Mouse (Mus musculus): ENCODE results near the gene Slc13a5. TPM values are rescaled to one million over a fixed set of nuclear protein-coding genes. Genes with fewer than 3 reads are reported as not detected.

Gene Slc13a5
- 1 to 10 TPM; 6.2 to 9.8 (median 7.9) TPM for total RNA-seq (2022)

DNA sequence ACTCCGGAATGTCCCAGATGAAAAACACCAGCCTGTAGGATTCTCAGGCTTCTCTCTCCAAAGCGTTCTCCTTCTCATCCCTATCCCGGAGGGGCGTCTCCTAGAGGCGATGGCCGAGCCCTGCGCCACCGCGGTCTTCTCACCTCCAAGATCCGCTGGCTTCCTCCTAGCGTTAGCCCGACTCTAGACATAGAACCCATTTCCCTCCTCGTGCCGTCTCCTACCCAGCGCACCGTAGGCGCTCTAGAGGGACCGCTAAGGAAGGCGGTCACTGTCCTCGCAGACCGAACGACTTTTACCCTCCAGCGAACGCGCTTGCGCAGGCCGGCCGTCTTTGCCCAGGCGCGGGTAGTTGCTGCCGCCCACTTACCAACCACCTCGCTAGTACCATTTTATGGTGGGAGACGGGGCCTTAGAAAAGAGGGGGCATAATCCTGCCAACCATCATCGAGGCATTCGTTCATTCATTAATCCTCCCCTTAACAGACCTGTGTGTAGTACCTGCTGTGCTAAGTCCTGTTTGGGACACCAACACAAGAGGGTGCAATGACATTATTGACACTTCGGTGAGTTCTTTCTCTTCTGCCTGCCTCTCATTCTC, at the start of gene Slc13a5:
Gene Slc13a5, minus strand, starts transcription at position 263 of the 601 bp plus-strand sequence.
- no peak for DNase-seq (ENCODE audit: low spot score in 2 of 2)

- DNase-seq (ENCODE audit: low spot score in 2 of 2), result peak; percentile 30 to 33
Observed at GRCm38 (mm10) chr11:72314151-72314895, 47.3 kb upstream of the Slc13a5 start, which contains the start of gene Fbxo39. Fbxo39 (plus strand) TSS chr11:72314444.

GRCm38 (mm10) chr11:72311355-72312001, 44.5 kb upstream of the Slc13a5 start:
- DNase-seq (ENCODE audit: low spot score in 2 of 2), result no peak

- DNase-seq (ENCODE audit: low spot score in 2 of 2), result no peak
Observed at GRCm38 (mm10) chr11:72310491-72310890, 43.5 kb upstream of the Slc13a5 start.

- DNase-seq (ENCODE audit: low spot score in 2 of 2), result no peak
Observed at GRCm38 (mm10) chr11:72308982-72309381, 42.0 kb upstream of the Slc13a5 start.

DNA sequence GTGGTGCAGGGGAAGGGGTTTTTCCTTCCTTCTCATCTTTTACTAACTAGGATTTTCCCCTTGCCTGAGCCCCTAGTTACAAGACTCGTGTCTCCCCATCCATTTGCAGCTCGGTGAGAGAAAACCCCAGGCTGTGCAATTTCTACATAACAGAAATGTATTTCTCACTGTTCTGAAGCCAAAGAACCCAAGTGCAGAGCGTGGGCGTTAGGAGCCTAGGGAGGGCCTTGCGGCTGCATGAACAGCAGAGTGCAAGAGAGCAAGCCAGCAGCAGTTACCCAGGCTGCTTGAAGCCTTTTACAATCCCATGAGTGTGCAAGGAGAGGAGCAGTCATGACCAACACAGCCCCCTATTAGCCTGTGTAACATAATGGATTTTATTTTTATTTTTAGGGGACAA, 40.4 kb upstream of the Slc13a5 start:
- no peak for DNase-seq (ENCODE audit: low spot score in 2 of 2)

- DNase-seq (ENCODE audit: low spot score in 2 of 2), result peak; percentile 79 to 84
Observed at GRCm38 (mm10) chr11:72302230-72302629, 35.2 kb upstream of the Slc13a5 start.

GRCm38 (mm10) chr11:72301334-72301733, 34.3 kb upstream of the Slc13a5 start, which contains the start of gene Xaf1:
Xaf1 (plus strand) TSS chr11:72301629.
- no peak for DNase-seq (ENCODE audit: low spot score in 2 of 2)

DNA sequence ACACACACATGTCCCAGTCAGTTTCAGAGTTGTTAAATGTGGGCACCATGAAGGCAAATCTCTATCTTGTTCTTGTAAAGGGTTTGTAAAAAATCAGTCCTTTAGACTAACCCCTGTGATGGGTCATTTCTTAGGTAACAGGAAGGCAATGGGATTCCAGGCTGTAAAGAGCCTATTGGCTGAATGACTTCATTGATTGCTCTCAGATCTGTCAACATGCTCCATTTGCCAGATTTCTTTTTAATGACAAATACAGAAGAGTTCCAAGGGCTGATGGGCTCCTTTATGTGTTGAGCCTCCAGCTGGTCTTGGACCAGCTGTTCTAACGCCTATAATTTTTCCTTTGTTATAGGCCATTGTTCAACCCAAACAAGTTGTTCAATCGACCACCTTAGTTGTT, 26.1 kb upstream of the Slc13a5 start:
- no peak for DNase-seq (ENCODE audit: low spot score in 2 of 2)

DNA sequence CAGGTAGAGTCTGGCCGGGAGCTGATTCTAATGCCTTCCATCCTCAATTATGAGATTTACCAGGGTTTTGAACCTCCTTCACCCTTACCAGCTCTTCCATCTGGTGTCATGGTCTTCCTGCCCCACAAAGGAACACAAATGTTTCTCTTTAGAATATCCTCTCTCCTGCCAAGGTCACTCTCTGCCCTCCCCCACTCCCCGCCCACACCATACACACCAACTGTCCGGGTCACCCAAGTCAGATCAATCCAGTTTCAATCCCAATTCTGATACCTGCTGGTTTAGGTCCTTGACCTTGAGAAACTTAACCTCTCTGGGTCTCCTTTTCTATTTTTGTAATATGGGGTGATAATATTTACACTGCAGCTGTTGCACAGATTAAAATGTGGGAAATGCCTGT, 20.5 kb upstream of the Slc13a5 start:
- DNase-seq (ENCODE audit: low spot score in 2 of 2), result no peak

- no peak for DNase-seq (ENCODE audit: low spot score in 2 of 2)
Observed at GRCm38 (mm10) chr11:72287126-72287525, 20.1 kb upstream of the Slc13a5 start.

GRCm38 (mm10) chr11:72286651-72287050, 19.6 kb upstream of the Slc13a5 start:
- DNase-seq (ENCODE audit: low spot score in 2 of 2), result no peak

DNA sequence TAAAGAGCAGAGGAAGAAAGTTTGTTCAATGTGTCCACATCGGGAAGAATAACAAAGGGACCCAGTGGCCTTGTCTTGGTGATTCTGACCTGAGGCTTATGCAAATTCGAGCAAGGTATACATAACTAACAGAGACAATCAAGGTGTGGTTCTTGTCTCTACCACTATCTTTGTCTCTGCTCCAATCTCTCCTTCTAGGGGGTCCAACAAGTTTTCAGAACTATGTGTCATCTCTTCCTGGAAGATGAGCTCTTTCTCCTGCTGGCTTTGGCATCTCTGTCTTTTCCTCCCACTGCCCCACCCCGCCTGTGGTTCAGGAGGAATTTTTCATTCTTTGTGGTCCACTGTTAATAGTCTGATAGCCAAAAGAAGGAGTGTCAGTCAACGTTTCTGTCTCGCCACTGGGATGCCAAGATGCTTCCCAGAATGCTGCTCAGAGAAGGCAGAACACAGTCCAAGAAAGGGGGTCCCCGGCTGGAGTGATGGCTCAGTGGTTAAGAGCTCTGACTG, 19.0 kb upstream of the Slc13a5 start:
- no peak for DNase-seq (ENCODE audit: low spot score in 2 of 2)

GRCm38 (mm10) chr11:72284532-72285182, 17.6 kb upstream of the Slc13a5 start:
- DNase-seq (ENCODE audit: low spot score in 2 of 2), result no peak

DNA sequence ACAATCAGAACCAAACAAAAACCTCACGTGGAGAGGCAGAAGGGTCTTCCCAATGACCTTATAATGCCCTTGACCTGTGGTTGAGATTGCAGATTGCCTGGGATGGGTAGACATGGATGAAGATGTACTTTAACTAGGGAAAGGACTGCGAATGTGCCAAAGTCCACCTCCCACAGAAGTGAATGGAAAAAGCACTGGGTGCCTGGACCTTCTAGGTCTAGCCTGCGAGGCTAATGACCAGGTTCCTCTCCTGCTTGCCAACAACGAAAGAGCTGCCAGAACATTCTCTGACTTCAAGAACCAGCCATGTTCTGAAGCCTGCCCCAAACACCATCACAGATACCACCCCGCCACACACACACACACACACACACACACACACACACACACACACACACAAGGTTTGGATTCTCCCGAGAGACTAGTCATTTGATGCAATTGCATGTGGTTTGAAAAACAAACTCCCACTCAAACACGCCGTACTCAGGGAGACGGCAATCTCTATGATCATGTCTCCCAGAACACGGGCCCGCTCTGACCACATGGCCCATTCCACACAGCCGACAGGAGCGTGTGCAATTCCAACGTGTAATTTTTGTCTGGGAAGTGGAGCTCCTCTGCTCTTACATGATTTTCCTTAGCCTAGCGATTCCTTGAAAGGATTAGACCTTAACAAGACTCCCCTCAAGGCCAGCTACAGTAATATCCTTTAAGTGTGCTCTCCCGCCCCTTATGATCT, 16.6 kb upstream of the Slc13a5 start:
- DNase-seq (ENCODE audit: low spot score in 2 of 2), result no peak

DNA sequence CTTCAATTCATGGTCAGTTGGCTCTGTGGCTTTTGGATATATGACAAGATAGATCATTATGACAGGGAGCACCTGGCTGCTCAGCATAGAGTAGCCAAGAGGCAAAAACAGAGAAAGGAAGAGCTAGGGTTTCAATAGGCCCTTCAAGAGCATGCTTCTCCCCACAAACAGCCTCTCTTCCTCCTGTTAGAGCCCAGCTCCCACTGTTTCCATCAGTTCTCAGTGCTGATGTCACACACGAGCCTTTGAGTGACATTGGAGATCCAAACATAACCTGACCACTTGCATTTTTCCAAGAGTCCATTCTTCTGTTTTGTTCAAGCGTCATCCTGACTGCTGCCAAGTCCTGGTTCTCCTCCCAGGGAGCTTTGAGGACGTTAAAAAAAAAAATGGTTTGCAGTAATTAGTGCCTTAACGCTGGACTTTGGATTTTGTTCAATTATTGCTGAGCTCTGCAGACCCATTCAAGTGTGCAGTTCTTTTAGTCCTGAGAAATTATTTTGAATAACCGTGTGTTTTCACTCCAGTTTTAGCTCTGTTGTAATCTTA, 14.9 kb upstream of the Slc13a5 start:
- no peak for DNase-seq (ENCODE audit: low spot score in 2 of 2)

GRCm38 (mm10) chr11:72281143-72281851, 14.3 kb upstream of the Slc13a5 start:
- DNase-seq (ENCODE audit: low spot score in 2 of 2), result no peak

GRCm38 (mm10) chr11:72273341-72273740, 6.3 kb upstream of the Slc13a5 start:
- DNase-seq (ENCODE audit: low spot score in 2 of 2), result no peak

- no peak for DNase-seq (ENCODE audit: low spot score in 2 of 2)
Observed at GRCm38 (mm10) chr11:72271761-72272160, 4.7 kb upstream of the Slc13a5 start.
